Comparison of ENCODE assay signal across 18 mouse cellular contexts in the genomic region with DNA sequence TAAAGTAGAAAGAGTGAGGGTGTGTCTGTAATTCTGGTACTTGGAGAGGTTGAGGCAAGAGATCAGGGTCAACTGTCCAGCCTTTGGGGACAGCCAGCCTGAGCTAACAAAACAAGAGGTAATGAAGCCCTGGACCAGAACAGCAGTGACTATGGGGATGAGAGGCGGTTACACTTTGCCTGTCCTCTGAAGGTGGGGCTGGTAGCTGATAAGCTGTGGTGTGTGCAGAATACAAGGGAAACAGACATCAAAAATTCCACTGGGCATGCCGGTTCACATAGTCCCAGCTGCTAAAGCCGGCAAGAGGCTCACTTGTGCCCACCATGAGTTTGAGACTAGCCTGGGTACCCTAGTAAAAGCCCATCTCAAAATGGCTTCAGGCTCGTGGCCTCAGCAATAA. TPM values are rescaled to one million over a fixed set of nuclear protein-coding genes. Genes with fewer than 3 reads are reported as not detected.
DNase-seq lines count a peak whose midpoint lies in the region; ATAC-seq and TF ChIP-seq lines count a peak whose summit lies in the region.
"Had no signal": no experiment of that assay in that cellular context is flagged by ENCODE, and none has a peak within 500 bp of the region (broad histone marks: within the 10 kb centered on the region; RNA-seq: fewer than 3 reads in every experiment).

No protein-coding gene starts in this region.

- WGBS in heart, embryonic 12.5 days, result 60% methylated on average over 4 of the region's 4 CpGs
- WGBS in embryonic facial prominence, embryonic 15.5 days, result 70% methylated on average over 4 of the region's 4 CpGs
- 53% methylated on average over 4 of the region's 4 CpGs for WGBS in liver, embryonic 11.5 days
- WGBS in small intestine, adult 2 months, result 32% methylated on average over 4 of the region's 4 CpGs

- no peak for TF ChIP-seq CTCF in small intestine, adult 2 months (IDR thresholded peaks at IDR 0.05; ENCODE audit: extremely low read depth, insufficient read length, insufficient replicate concordance, low read depth, low read length)

- peak; percentile 56 for ATAC-seq in heart, embryonic 12.5 days (ENCODE audit: insufficient number of reproducible peaks, low FRiP score)
- no peak for ATAC-seq in embryonic facial prominence, embryonic 15.5 days (ENCODE audit: insufficient number of reproducible peaks, low FRiP score, low TSS enrichment, low read depth)
- peak; percentile 77 for ATAC-seq in liver, embryonic 11.5 days (replicated peaks; ENCODE audit: low FRiP score)
- no peak for ATAC-seq in granulocyte monocyte progenitor cell, adult 5-6 weeks (replicated peaks; ENCODE audit: poor library complexity, severe bottlenecking)
- ATAC-seq: forebrain, postnatal 0 days had no signal

- no peaks in the 10 kb centered on the region for H3K9me3 ChIP-seq in heart, embryonic 12.5 days (replicated peaks)
- H3K9me3 ChIP-seq in embryonic facial prominence, embryonic 15.5 days (replicated peaks), result no peaks in the 10 kb centered on the region
- no peaks in the 10 kb centered on the region for H3K9me3 ChIP-seq in liver, embryonic 11.5 days (ENCODE audit: control insufficient read depth, low read length)
- H3K9me3 ChIP-seq: hindbrain, embryonic 12.5 days had no signal

- DNase-seq in heart, postnatal 10 days, result no peak
- no peak for DNase-seq in liver, embryonic 11.5 days (ENCODE audit: low spot score)
- DNase-seq in retina, postnatal 1 day, result no peak
- DNase-seq in layer of hippocampus, postnatal 10 days (ENCODE audit: low spot score in 2 of 2), result no peak
- DNase-seq: B cell, adult 2 months; cerebellum, adult 11 months; forebrain, postnatal 0 days; gastrocnemius, adult 2 months; kidney, adult 11 months; kidney, postnatal 14 days; lung, adult 18-20 months; right cerebral cortex, postnatal 4 days; thymus, postnatal 36 days had no signal

- peaks cover 28% of the 10 kb centered on the region for H3K4me1 ChIP-seq in heart, embryonic 12.5 days (replicated peaks)
- H3K4me1 ChIP-seq in embryonic facial prominence, embryonic 15.5 days, result peaks cover 25% of the 10 kb centered on the region
- peaks cover 30% of the 10 kb centered on the region for H3K4me1 ChIP-seq in liver, embryonic 11.5 days (replicated peaks; ENCODE audit: control insufficient read depth, insufficient read depth, low read length)
- peaks cover 20% of the 10 kb centered on the region; the same call in 1 of the 2 replicates for H3K4me1 ChIP-seq in small intestine, adult 2 months (ENCODE audit: control insufficient read depth, insufficient read depth, insufficient read length, low read length)

- H3K27me3 ChIP-seq in heart, embryonic 12.5 days (replicated peaks), result no peaks in the 10 kb centered on the region
- H3K27me3 ChIP-seq in embryonic facial prominence, embryonic 15.5 days, result no peaks in the 10 kb centered on the region
- no peaks in the 10 kb centered on the region for H3K27me3 ChIP-seq in liver, embryonic 11.5 days (replicated peaks; ENCODE audit: control insufficient read depth, insufficient read depth, low read length)
- H3K27me3 ChIP-seq in small intestine, adult 2 months (ENCODE audit: control insufficient read depth, insufficient read depth, low read length), result no peaks in the 10 kb centered on the region
- H3K27me3 ChIP-seq: hindbrain, embryonic 12.5 days had no signal

- no peak overlapping the region for H3K4me2 ChIP-seq in heart, embryonic 12.5 days
- H3K4me2 ChIP-seq in embryonic facial prominence, embryonic 15.5 days (replicated peaks), result no peak overlapping the region
- peak overlapping the region; percentile 46 for H3K4me2 ChIP-seq in liver, embryonic 11.5 days
- H3K4me2 ChIP-seq: hindbrain, embryonic 12.5 days had no signal

- intact Hi-C loops in heart, postnatal 10 days (cut with DNase I), result no loop called here

- H3K9ac ChIP-seq in heart, embryonic 12.5 days, result no peak overlapping the region
- no peak overlapping the region for H3K9ac ChIP-seq in embryonic facial prominence, embryonic 15.5 days
- 0 out of 2 replicates have a peak overlapping the region, but pooled peaks have one; percentile 17 for H3K9ac ChIP-seq in liver, embryonic 11.5 days (ENCODE audit: low read depth, low read length)
- H3K9ac ChIP-seq: forebrain, postnatal 0 days; hindbrain, embryonic 12.5 days had no signal

- no peak overlapping the region for H3K4me3 ChIP-seq in heart, embryonic 12.5 days
- no peak overlapping the region for H3K4me3 ChIP-seq in embryonic facial prominence, embryonic 15.5 days (replicated peaks)
- H3K4me3 ChIP-seq in liver, embryonic 11.5 days (ENCODE audit: low read depth, low read length), result no peak overlapping the region
- no peak overlapping the region for H3K4me3 ChIP-seq in small intestine, adult 2 months (ENCODE audit: low read depth, low read length)
- H3K4me3 ChIP-seq: gastrocnemius, adult 2 months; hindbrain, embryonic 12.5 days had no signal

- H3K27ac ChIP-seq in heart, embryonic 12.5 days (ENCODE audit: poor library complexity, severe bottlenecking), result peak overlapping the region; percentile 10; the same call in 1 of the 2 replicates
- H3K27ac ChIP-seq in embryonic facial prominence, embryonic 15.5 days (replicated peaks), result peak overlapping the region; percentile 31; the same call in 1 of the 2 replicates
- peak overlapping the region; percentile 53 for H3K27ac ChIP-seq in liver, embryonic 11.5 days (ENCODE audit: low read depth, low read length)
- H3K27ac ChIP-seq in small intestine, adult 2 months (ENCODE audit: insufficient read depth, low read depth, low read length), result 0 out of 2 replicates have a peak overlapping the region, but pooled peaks have one; percentile 7
- H3K27ac ChIP-seq: gastrocnemius, adult 2 months; hindbrain, embryonic 12.5 days had no signal

- no peaks in the 10 kb centered on the region for H3K36me3 ChIP-seq in heart, embryonic 12.5 days
- no peaks in the 10 kb centered on the region for H3K36me3 ChIP-seq in embryonic facial prominence, embryonic 15.5 days
- no peaks in the 10 kb centered on the region for H3K36me3 ChIP-seq in liver, embryonic 11.5 days (ENCODE audit: control insufficient read depth, insufficient read depth, low read length)
- H3K36me3 ChIP-seq in small intestine, adult 2 months (ENCODE audit: control insufficient read depth, insufficient read depth, low read length), result no peaks in the 10 kb centered on the region
- H3K36me3 ChIP-seq: hindbrain, embryonic 12.5 days had no signal

- no peak for TF ChIP-seq POLR2A in small intestine, adult 2 months (IDR thresholded peaks at IDR 0.05; ENCODE audit: low read depth, low read length)

RNA-seq across cellular contexts. Expression of gene Dynll1, which starts 11.6 kb away (rescaled TPM):
- polyA plus RNA-seq in heart, embryonic 12.5 days (2016; fragmentation: Nextera tagmentation; extraction: Ambion mirVana), result 1,319 and 1,320 TPM in 2 replicates
- total RNA-seq in heart, postnatal 10 days (2021), result 100 to 1,000 TPM; 183 to 245 TPM
- 1,800 and 1,802 TPM in 2 replicates for polyA plus RNA-seq in embryonic facial prominence, embryonic 15.5 days (2015; fragmentation: Nextera tagmentation; extraction: Ambion mirVana)
- 1,214 and 1,307 TPM in 2 replicates for polyA plus RNA-seq in liver, embryonic 11.5 days (2014; fragmentation: Nextera tagmentation; extraction: Ambion mirVana)
- 54.5 and 78.1 TPM in 2 replicates for polyA plus RNA-seq in small intestine, adult 2 months (2012; rRNA removed)
- total RNA-seq in layer of hippocampus, postnatal 10 days (2021), result 100 to 1,000 TPM; 753 to 793 TPM
- 491 and 531 TPM in 2 replicates for total RNA-seq in granulocyte monocyte progenitor cell, adult 5-6 weeks (2014; fragmentation: Nextera tagmentation)
- total RNA-seq in granulocyte monocyte progenitor cell, adult 5-6 weeks (2017), result 298 and 379 TPM in 2 replicates

RNA-seq across cellular contexts. Expression of gene Srsf9, which starts 14.6 kb away (rescaled TPM):
- 147 and 160 TPM in 2 replicates for polyA plus RNA-seq in heart, embryonic 12.5 days (2016; fragmentation: Nextera tagmentation; extraction: Ambion mirVana)
- 10 to 100 TPM; 35.5 to 39.1 TPM for total RNA-seq in heart, postnatal 10 days (2021)
- polyA plus RNA-seq in embryonic facial prominence, embryonic 15.5 days (2015; fragmentation: Nextera tagmentation; extraction: Ambion mirVana), result 263 and 264 TPM in 2 replicates
- polyA plus RNA-seq in liver, embryonic 11.5 days (2014; fragmentation: Nextera tagmentation; extraction: Ambion mirVana), result 261 and 275 TPM in 2 replicates
- polyA plus RNA-seq in small intestine, adult 2 months (2012; rRNA removed), result 16.9 and 38.0 TPM in 2 replicates
- 10 to 100 TPM; 63.6 to 77.0 TPM for total RNA-seq in layer of hippocampus, postnatal 10 days (2021)
- total RNA-seq in granulocyte monocyte progenitor cell, adult 5-6 weeks (2014; fragmentation: Nextera tagmentation), result 75.1 and 80.7 TPM in 2 replicates
- 75.0 and 91.4 TPM in 2 replicates for total RNA-seq in granulocyte monocyte progenitor cell, adult 5-6 weeks (2017)

RNA-seq across cellular contexts. Expression of gene Gatc, which starts 28.6 kb away (rescaled TPM):
- 24.2 and 26.1 TPM in 2 replicates for polyA plus RNA-seq in heart, embryonic 12.5 days (2016; fragmentation: Nextera tagmentation; extraction: Ambion mirVana)
- total RNA-seq in heart, postnatal 10 days (2021), result 10 to 100 TPM; 16.7 to 18.2 TPM
- polyA plus RNA-seq in embryonic facial prominence, embryonic 15.5 days (2015; fragmentation: Nextera tagmentation; extraction: Ambion mirVana), result 28.7 and 33.9 TPM in 2 replicates
- 39.3 and 39.4 TPM in 2 replicates for polyA plus RNA-seq in liver, embryonic 11.5 days (2014; fragmentation: Nextera tagmentation; extraction: Ambion mirVana)
- polyA plus RNA-seq in small intestine, adult 2 months (2012; rRNA removed), result 3.3 and 6.0 TPM in 2 replicates
- 10 to 100 TPM; 29.3 to 32.5 TPM for total RNA-seq in layer of hippocampus, postnatal 10 days (2021)
- total RNA-seq in granulocyte monocyte progenitor cell, adult 5-6 weeks (2014; fragmentation: Nextera tagmentation), result 48.0 and 50.2 TPM in 2 replicates
- 12.1 and 15.3 TPM in 2 replicates for total RNA-seq in granulocyte monocyte progenitor cell, adult 5-6 weeks (2017)

RNA-seq across cellular contexts. Expression of gene Triap1, which starts 28.7 kb away (rescaled TPM):
- 38.1 and 38.8 TPM in 2 replicates for polyA plus RNA-seq in heart, embryonic 12.5 days (2016; fragmentation: Nextera tagmentation; extraction: Ambion mirVana)
- total RNA-seq in heart, postnatal 10 days (2021), result 10 to 100 TPM; 23.2 to 24.3 TPM
- 56.4 and 66.2 TPM in 2 replicates for polyA plus RNA-seq in embryonic facial prominence, embryonic 15.5 days (2015; fragmentation: Nextera tagmentation; extraction: Ambion mirVana)
- 59.0 and 59.6 TPM in 2 replicates for polyA plus RNA-seq in liver, embryonic 11.5 days (2014; fragmentation: Nextera tagmentation; extraction: Ambion mirVana)
- polyA plus RNA-seq in small intestine, adult 2 months (2012; rRNA removed), result 3.2 and 5.9 TPM in 2 replicates
- total RNA-seq in layer of hippocampus, postnatal 10 days (2021), result 10 to 100 TPM; 31.0 to 35.3 TPM
- total RNA-seq in granulocyte monocyte progenitor cell, adult 5-6 weeks (2014; fragmentation: Nextera tagmentation), result 33.7 and 37.2 TPM in 2 replicates
- 15.6 and 24.0 TPM in 2 replicates for total RNA-seq in granulocyte monocyte progenitor cell, adult 5-6 weeks (2017)

RNA-seq across cellular contexts. Expression of gene Coq5, which starts 32.9 kb away (rescaled TPM):
- polyA plus RNA-seq in heart, embryonic 12.5 days (2016; fragmentation: Nextera tagmentation; extraction: Ambion mirVana), result 76.0 and 79.9 TPM in 2 replicates
- total RNA-seq in heart, postnatal 10 days (2021), result 100 to 1,000 TPM; 131 to 134 TPM
- polyA plus RNA-seq in embryonic facial prominence, embryonic 15.5 days (2015; fragmentation: Nextera tagmentation; extraction: Ambion mirVana), result 37.3 and 37.6 TPM in 2 replicates
- polyA plus RNA-seq in liver, embryonic 11.5 days (2014; fragmentation: Nextera tagmentation; extraction: Ambion mirVana), result 62.7 and 67.9 TPM in 2 replicates
- 4.8 and 6.6 TPM in 2 replicates for polyA plus RNA-seq in small intestine, adult 2 months (2012; rRNA removed)
- 10 to 100 TPM; 39.0 to 42.8 TPM for total RNA-seq in layer of hippocampus, postnatal 10 days (2021)
- 21.1 and 24.8 TPM in 2 replicates for total RNA-seq in granulocyte monocyte progenitor cell, adult 5-6 weeks (2014; fragmentation: Nextera tagmentation)
- total RNA-seq in granulocyte monocyte progenitor cell, adult 5-6 weeks (2017), result 35.3 and 41.9 TPM in 2 replicates

Comparison
In these comparisons a context has a peak if more than half of its experiments do, and no peak if none do; other contexts are left out.
1. ATAC-seq: peak in heart, embryonic 12.5 days (single experiment) and liver, embryonic 11.5 days (single experiment); none in embryonic facial prominence, embryonic 15.5 days (single experiment) and granulocyte monocyte progenitor cell, adult 5-6 weeks (single experiment).
2. RNA of gene Dynll1, which starts 11.6 kb away (polyA plus RNA-seq): 1,800 to 1,802 TPM in embryonic facial prominence, embryonic 15.5 days, 1,319 to 1,320 TPM in heart, embryonic 12.5 days and 1,214 to 1,307 TPM in liver, embryonic 11.5 days; 54.5 to 78.1 TPM in small intestine, adult 2 months; every median in the first group is over 10 times any median in the second.
3. Peak in every context shown above with its lines, with median percentiles within 50 percentile points of each other: H3K27ac ChIP-seq.